Mouse (Mus musculus) testis, postnatal 14 days (tissue): ENCODE data around the gene Rangrf.
A peak's percentile ranks its signal among the peaks of the same experiment; 100 is the strongest.
"Not testable (repeated sequence)": the region's sequence is repeated elsewhere in the genome, so short reads cannot be mapped to it uniquely, and the experiment has no call there.

ENCODE experiments used
- DNase-seq: peaks from one replicate; pipeline ENCODE4 v3.0.0; 2021; ENCODE audit warnings: low spot score

The Rangrf gene

DNA sequence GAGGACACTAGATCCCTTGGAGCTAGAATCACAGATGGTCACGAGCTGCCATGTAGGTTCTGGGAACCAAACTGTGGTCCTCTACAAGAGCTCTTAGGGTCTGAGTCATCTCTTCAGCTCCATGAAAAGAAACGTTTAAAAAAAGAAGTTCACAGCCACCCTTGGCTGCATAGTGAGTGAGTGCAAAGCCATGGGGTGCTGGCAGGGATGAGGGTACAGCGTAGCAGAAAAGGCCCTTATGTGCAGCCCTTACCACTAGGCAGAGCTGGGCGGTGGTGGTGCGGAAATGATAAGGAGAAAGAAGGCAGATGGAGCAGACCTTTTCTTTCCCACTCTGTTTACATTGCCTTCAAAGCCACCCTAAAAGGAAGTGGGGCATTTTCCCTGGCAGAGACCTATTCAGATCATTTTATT is 4.3 kb upstream of the Rangrf start:
- DNase-seq, result no peak

DNA sequence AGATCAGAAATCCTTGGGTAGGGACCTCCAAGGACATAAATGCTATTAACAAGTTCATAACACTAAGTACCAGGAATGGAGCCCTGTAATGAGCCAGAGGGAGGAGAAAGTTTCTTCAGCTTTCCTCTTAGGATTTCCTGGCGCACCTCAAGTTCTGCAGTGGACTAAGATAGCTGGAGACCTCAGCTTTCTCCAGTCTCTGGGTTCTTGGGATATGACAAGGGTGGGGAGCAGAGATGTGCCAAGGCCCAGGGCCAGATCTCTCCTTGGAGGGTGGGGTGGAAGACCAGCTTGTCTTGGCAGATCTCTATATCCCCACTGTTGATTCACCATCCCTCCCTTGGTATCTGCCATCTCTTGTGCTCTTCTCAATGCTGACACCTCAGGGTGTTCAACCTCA is 616 bp upstream of the Rangrf start:
- no peak for DNase-seq

- DNase-seq, result no peak
Measured at GRCm38 (mm10) chr11:68974059-68974450, 930 bp downstream of the Rangrf start.

DNA sequence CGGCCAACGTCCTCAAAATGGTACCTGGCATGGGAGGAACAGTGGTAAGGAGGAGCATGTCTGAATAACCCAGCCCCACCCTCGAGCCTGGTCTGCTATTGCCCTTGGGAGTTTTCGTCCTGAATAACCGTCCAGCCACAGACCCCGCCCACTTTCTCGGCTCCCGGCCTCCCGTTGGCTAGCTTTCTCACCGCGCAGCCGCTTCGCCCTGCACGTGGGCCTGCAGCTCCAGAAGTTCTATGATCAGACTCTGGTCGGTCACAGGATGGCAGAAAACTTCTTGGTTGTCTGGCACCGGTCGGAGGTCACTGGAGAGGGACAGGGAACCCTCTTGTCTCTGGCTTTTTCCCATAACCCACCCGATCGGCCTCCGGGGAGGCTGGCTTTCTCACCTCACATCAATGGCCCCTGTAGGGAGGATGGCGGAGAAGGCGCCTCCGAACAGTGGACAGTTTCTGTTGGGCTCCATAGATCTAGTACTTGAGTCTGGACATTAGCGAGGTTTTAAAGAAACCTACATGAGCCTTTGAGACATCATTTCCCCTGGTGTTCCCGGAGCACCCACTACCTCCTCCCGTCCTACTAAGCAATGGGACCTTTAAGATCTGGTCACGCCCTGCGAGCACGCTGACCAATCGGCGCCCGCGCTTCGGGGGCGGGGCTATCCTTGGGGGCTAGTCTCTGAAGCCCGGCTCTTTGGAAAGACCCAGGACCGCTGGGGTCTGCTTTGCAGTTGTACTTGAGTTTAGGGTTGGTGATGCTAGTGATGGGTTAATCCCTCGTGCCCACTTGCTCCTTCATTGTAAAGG is 1.5 kb downstream of the Rangrf start:
- DNase-seq, result peak; percentile 89

- no peak for DNase-seq
Measured at GRCm38 (mm10) chr11:68970232-68970631, 4.8 kb downstream of the Rangrf start.

DNA sequence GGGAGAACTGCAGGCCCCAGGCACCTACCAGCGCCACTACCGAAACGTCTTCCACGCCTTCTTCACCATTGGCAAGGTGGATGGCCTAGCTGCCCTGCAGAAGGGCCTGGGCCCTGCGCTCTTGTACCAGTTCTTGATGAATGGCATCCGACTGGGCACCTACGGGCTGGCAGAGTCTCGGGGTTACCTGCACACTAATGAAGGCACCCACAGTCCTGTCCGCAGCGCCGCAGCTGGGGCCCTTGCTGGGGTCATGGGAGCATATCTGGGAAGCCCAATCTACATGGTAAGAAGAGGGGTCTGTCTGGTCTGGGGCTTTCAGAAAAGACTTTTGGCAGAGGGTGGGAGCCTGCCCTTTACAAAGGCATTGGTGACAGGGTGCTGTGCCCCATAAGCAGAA is 6.2 kb downstream of the Rangrf start:
- DNase-seq, result no peak

- peak; percentile 92 for DNase-seq
Measured at GRCm38 (mm10) chr11:68967337-68968282, 7.4 kb downstream of the Rangrf start, which contains the start of gene Slc25a35. Gene Slc25a35, plus strand, starts transcription at chr11:68968131.

DNA sequence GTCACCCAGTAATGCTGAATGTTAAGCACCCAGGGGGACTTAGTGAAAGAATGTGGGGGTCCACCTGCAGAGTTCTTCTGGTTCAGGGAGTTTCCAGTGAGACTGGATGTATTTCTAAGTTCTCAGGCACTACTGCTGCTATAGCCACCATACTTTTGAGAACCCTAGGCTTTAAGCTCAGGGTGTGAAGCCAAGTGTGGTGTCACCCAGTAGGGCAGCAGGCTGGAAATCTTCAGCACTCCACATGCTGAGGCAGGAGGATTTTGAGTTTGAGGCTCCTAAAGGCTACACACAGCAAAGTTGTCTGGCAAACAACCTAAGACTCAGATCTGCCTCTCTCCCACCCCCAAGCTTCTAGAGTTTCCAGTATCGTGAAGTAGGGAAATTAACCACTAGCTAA is 8.4 kb downstream of the Rangrf start:
- no peak for DNase-seq

- no peak for DNase-seq
Measured at GRCm38 (mm10) chr11:68965845-68966244, 9.1 kb downstream of the Rangrf start.

GRCm38 (mm10) chr11:68965050-68965449 is 9.9 kb downstream of the Rangrf start:
- no peak for DNase-seq

- no peak for DNase-seq
Measured at GRCm38 (mm10) chr11:68963405-68963804, 11.6 kb downstream of the Rangrf start.

DNA sequence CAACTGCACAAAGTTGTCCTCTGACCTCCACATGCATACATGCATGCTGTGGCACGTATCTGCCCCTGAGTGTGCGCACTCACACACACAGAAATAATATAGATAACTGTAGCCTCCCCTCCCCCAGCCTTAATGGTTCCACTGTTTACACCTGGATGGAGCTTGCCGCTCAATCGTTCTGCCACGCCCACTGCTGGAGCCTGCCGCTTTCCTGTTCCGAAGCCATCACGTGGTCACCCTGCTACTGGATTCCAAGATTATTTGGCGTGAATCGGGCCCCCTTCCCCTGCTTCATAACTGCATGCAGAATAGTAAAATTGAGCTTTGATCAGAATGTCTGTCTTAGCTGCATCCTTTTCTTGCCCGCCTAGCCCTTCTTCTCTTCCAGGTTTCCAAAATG is 12.8 kb downstream of the Rangrf start:
- not testable (repeated sequence) for DNase-seq

DNA sequence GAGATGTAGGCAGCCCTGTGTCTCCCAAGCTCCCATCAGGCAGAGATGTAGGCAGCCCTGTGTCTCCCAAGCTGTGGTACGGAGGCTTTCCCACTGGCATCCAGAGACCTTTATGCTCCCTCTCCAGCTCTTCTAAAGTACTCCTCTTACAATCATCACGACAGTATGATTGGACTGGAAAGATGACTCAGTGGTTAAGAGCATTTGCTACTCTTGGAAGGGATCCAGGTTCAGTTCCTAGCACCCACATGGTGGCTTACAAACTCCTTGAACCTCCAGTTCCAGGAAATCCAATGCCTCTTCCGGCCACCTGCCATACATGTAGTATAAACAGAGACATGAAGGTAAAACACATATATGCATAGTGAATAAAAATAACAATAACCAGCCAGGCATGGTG is 13.4 kb downstream of the Rangrf start:
- no peak for DNase-seq

- DNase-seq, result no peak
Measured at GRCm38 (mm10) chr11:68957971-68958370, 17.0 kb downstream of the Rangrf start.

DNA sequence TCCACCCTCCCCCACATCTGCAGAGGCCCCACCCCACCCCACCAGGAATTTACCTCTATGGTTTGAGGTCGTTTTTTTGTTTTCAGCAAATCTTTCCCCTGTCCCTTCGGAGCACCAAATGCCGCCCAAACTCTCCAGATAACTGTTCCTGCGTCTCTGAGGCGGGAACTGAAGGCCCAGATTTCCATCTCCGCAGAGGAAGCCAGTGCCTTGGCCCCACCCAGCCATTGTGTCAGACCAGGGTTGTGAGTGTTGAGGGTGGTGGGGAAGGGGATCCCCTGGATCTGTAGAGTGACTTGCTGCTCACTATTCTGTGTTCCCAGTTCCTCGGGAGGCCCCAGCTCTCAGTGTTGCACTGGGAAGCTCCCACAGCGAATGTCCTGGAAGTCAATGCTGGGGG is 17.7 kb downstream of the Rangrf start, which contains the start of gene Arhgef15:
Gene Arhgef15 (minus strand): TSS at position 173 of the 400 bp plus-strand sequence.
- DNase-seq, result no peak

DNA sequence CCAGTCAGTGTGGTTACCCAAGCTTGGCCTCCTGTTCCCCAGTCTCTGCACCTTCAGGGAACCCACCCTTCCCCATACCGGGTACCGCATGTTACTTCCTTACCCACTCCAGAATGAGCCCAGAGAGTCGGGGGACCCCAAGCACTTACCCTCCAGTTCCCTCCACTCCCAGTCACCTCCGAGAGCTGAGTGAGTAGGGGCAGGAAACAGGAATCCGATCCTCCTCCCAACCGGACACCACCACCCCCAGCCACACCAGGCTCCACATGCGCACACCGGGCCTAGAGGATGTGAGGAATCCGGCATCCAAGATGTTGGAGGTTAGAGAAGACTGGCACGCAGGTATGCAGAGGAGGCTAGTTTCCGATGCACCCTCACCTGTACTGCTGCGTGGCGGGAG is 18.3 kb downstream of the Rangrf start:
- DNase-seq, result no peak

GRCm38 (mm10) chr11:68956107-68956506 is 18.9 kb downstream of the Rangrf start:
- DNase-seq, result no peak

GRCm38 (mm10) chr11:68955473-68955872 is 19.5 kb downstream of the Rangrf start:
- DNase-seq, result no peak

DNA sequence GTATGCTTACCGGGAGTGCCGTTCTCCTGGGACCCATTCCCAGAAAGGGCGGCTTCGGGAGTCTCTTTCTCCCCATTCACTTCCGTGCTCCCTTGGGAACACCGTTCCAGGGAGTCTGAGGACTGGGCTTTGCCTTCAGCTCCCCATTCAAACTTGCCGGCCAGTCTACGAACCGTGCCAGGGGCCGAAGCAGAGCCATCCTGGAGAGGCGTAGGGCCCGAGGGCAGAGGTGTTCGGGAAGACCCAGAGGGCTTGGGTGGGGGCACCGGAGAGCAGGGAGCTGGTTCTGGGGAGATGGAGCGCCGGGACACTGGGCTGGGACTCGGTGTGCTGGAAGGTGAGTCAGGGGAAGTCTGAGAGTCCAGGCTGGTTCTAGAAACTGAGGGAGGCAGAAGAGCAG is 20.6 kb downstream of the Rangrf start:
- DNase-seq, result no peak

- no peak for DNase-seq
Measured at GRCm38 (mm10) chr11:68953903-68954302, 21.1 kb downstream of the Rangrf start.

DNA sequence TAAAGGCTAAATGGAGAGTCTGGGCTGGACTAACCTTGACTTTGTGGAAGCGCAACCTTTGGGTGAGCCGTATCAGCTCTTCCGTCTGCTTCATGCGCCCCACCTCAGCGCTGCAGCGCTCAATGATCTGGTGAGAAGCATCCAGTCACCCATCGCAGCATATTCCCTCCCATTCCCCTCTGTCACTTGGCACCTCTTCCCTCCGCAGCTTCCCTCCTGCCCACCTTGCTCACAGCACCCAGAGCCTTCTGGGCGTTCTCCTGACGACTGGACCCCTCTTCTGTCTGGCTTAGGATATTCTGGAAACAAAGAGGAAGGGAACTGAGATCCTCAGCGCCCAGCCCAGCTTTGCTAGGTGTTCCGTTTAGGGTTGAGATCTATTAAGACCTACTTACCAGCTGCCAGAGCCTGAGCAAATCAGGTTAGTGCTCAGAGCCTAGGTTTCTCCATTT is 27.4 kb downstream of the Rangrf start:
- DNase-seq, result no peak

GRCm38 (mm10) chr11:68946806-68947440 is 28.1 kb downstream of the Rangrf start:
- no peak for DNase-seq
